Mouse (Mus musculus) intestine, embryonic 16.5 days (tissue): Measurements from ENCODE around the gene Sppl3. TPM values are rescaled to one million over a fixed set of nuclear protein-coding genes. Genes with fewer than 3 reads are reported as not detected.
"Not testable (repeated sequence)": the region's sequence is repeated elsewhere in the genome, so short reads cannot be mapped to it uniquely, and the experiment has no call there.

Source experiments
- ATAC-seq: fragments of 200-750 bp; cut with Nextera tagmentation; 2 replicates; pipeline ENCODE4 v1.8.0; 2017; ENCODE audit warnings: moderate TSS enrichment, moderate library complexity
- H3K27ac ChIP-seq: fragments of 300-500 bp; sonication (generic); 2 replicates; pipeline ENCODE4 v1.5.1; 2014; ENCODE audit warnings: mild to moderate bottlenecking, low read length
- H3K27me3 ChIP-seq: fragments of 300-500 bp; sonication (generic); replicated peaks from 2 replicates; pipeline ENCODE4 v1.6.1; 2014; ENCODE audit warnings: low read length, control low read depth, mixed read lengths; ENCODE audit not compliant: control insufficient read depth, insufficient read depth
- H3K36me3 ChIP-seq: fragments of 300-500 bp; sonication (generic); 2 replicates; pipeline ENCODE4 v1.6.1; 2014; ENCODE audit warnings: low read length, control low read depth; ENCODE audit not compliant: control insufficient read depth, insufficient read depth
- H3K4me1 ChIP-seq: fragments of 300-500 bp; sonication (generic); 2 replicates; pipeline ENCODE4 v1.6.1; 2014; ENCODE audit warnings: low read length, control low read depth, mixed read lengths; ENCODE audit not compliant: control insufficient read depth, insufficient read depth
- H3K4me2 ChIP-seq: fragments of 300-500 bp; sonication (generic); 2 replicates; pipeline ENCODE4 v1.6.1; 2014; ENCODE audit warnings: low read depth, low read length, control low read depth
- H3K4me3 ChIP-seq: fragments of 300-500 bp; sonication (generic); 2 replicates; pipeline ENCODE4 v1.5.1; 2014; ENCODE audit warnings: mild to moderate bottlenecking, low read length
- H3K9ac ChIP-seq: fragments of 300-500 bp; sonication (generic); 2 replicates; pipeline ENCODE4 v1.6.1; 2014; ENCODE audit warnings: low read depth, low read length
- H3K9me3 ChIP-seq: fragments of 300-500 bp; sonication (generic); 2 replicates; pipeline ENCODE4 v1.6.1; 2016; ENCODE audit warnings: low read length, control low read depth; ENCODE audit not compliant: control insufficient read depth
- WGBS: fragments of 180-500 bp; shearing (Covaris S2); extraction: QIAGEN DNeasy Blood & Tissue Kit; methylation state at CpG from one replicate; pipeline ENCODE4 v1.1.7; 2014; 5-methylcytosine and 5-hydroxymethylcytosine counted together
- polyA plus RNA-seq: library from polyadenylated mRNA; unstranded; fragments of >200 nt; fragmentation: Nextera tagmentation; extraction: Ambion mirVana; gene quantifications from 2 replicates; pipeline ENCODE4 v1.2.1, GENCODE M21; 2015

The Sppl3 gene
- polyA plus RNA-seq, 1 experiment from 2014 or later = 8.6 TPM

- Histone ChIP-seq H3K27me3 (no peaks in the 10 kb centered on the region), H3K9ac (no peak within 1 kb of the TSS)
Measured at GRCm38 (mm10) chr5:115098195-115098594, 87.3 kb downstream of the Sppl3 start, which contains the start of gene Gm10401. Gene Gm10401 (minus strand): TSS chr5:115098295.

GRCm38 (mm10) chr5:115099530-115099929 lies 88.6 kb downstream of the Sppl3 start:
- peaks cover 29% of the 10 kb centered on the region for H3K36me3 ChIP-seq
- no peaks in the 10 kb centered on the region for H3K9me3 ChIP-seq
- H3K27me3 ChIP-seq = no peaks in the 10 kb centered on the region
- ATAC-seq = no peak
- no peaks in the 10 kb centered on the region for H3K4me1 ChIP-seq
- H3K9ac ChIP-seq = no peak overlapping the region
- H3K27ac ChIP-seq = no peak overlapping the region
- H3K4me2 ChIP-seq = no peak overlapping the region
- H3K4me3 ChIP-seq = no peak overlapping the region
- WGBS = 82% methylated on average over 5 of the region's 5 CpGs

More at GRCm38 (mm10) chr5:115098195-115098594, 87.3 kb downstream of the Sppl3 start, which contains the start of gene Gm10401:
- Histone ChIP-seq H3K36me3 (peaks cover 29% of the 10 kb centered on the region), H3K27ac (no peak within 1 kb of the TSS), H3K4me2 (no peak within 1 kb of the TSS), H3K4me3 (no peak within 1 kb of the TSS), H3K9me3 (no peaks in the 10 kb centered on the region), H3K4me1 (no peaks in the 10 kb centered on the region)
- 95% methylated on average over 8 of the region's 8 CpGs for WGBS
- no peak for ATAC-seq

GRCm38 (mm10) chr5:115099991-115100390 lies 89.1 kb downstream of the Sppl3 start:
- Histone ChIP-seq H3K27ac (no peak overlapping the region; the same call in 1 of the 2 replicates), H3K4me3 (no peak overlapping the region), H3K4me1 (no peaks in the 10 kb centered on the region), H3K36me3 (peaks cover 27% of the 10 kb centered on the region), H3K9ac (no peak overlapping the region), H3K4me2 (no peak overlapping the region), H3K27me3 (no peaks in the 10 kb centered on the region), H3K9me3 (no peaks in the 10 kb centered on the region)
- WGBS = 87% methylated on average over 9 of the region's 9 CpGs
- no peak for ATAC-seq

GRCm38 (mm10) chr5:115100473-115100872 lies 89.5 kb downstream of the Sppl3 start:
- H3K36me3 ChIP-seq = peaks cover 22% of the 10 kb centered on the region
- no peaks in the 10 kb centered on the region for H3K27me3 ChIP-seq
- 78% methylated on average over 6 of the region's 6 CpGs for WGBS
- H3K9me3 ChIP-seq = no peaks in the 10 kb centered on the region
- no peak overlapping the region for H3K4me2 ChIP-seq
- no peak overlapping the region for H3K9ac ChIP-seq
- peak; percentile 22; the same call in 1 of the 2 replicates for ATAC-seq
- H3K4me1 ChIP-seq = no peaks in the 10 kb centered on the region
- H3K4me3 ChIP-seq = no peak overlapping the region
- H3K27ac ChIP-seq = no peak overlapping the region; the same call in 1 of the 2 replicates

GRCm38 (mm10) chr5:115102231-115102630 lies 91.3 kb downstream of the Sppl3 start:
- Histone ChIP-seq H3K9ac (no peak overlapping the region), H3K27ac (no peak overlapping the region), H3K4me1 (no peaks in the 10 kb centered on the region), H3K9me3 (no peaks in the 10 kb centered on the region), H3K4me2 (no peak overlapping the region), H3K36me3 (peaks cover 11% of the 10 kb centered on the region; the same call in 1 of the 2 replicates), H3K27me3 (no peaks in the 10 kb centered on the region), H3K4me3 (no peak overlapping the region)
- WGBS = 79% methylated on average over 2 of the region's 2 CpGs
- no peak for ATAC-seq

GRCm38 (mm10) chr5:115103253-115103652 lies 92.3 kb downstream of the Sppl3 start:
- WGBS = 96% methylated on average over 23 of the region's 23 CpGs

GRCm38 (mm10) chr5:115111156-115111555 lies 100.2 kb downstream of the Sppl3 start:
- WGBS = 91% methylated on average over 8 of the region's 8 CpGs
- no peak overlapping the region for H3K27ac ChIP-seq
- no peaks in the 10 kb centered on the region for H3K4me1 ChIP-seq
- H3K9me3 ChIP-seq = no peaks in the 10 kb centered on the region
- no peak for ATAC-seq
- H3K4me2 ChIP-seq = no peak overlapping the region
- H3K36me3 ChIP-seq = peaks cover 13% of the 10 kb centered on the region; the same call in 1 of the 2 replicates
- no peaks in the 10 kb centered on the region for H3K27me3 ChIP-seq
- H3K4me3 ChIP-seq = no peak overlapping the region
- no peak overlapping the region for H3K9ac ChIP-seq

More at GRCm38 (mm10) chr5:115103253-115103652, 92.3 kb downstream of the Sppl3 start:
- not testable (repeated sequence) for H3K9ac ChIP-seq, ATAC-seq, H3K36me3 ChIP-seq, H3K4me2 ChIP-seq, H3K27me3 ChIP-seq, H3K4me3 ChIP-seq, H3K9me3 ChIP-seq, H3K4me1 ChIP-seq, H3K27ac ChIP-seq

- Histone ChIP-seq H3K4me3 (no peak overlapping the region), H3K27me3 (no peaks in the 10 kb centered on the region)
Measured at GRCm38 (mm10) chr5:115113244-115113643, 102.3 kb downstream of the Sppl3 start.

GRCm38 (mm10) chr5:115114501-115114900 lies 103.6 kb downstream of the Sppl3 start:
- H3K4me3 ChIP-seq = no peak overlapping the region
- no peak overlapping the region for H3K4me2 ChIP-seq
- peak overlapping the region; percentile 67 for H3K27ac ChIP-seq
- no peaks in the 10 kb centered on the region for H3K9me3 ChIP-seq
- peaks cover 7% of the 10 kb centered on the region; the same call in 1 of the 2 replicates for H3K4me1 ChIP-seq
- no peaks in the 10 kb centered on the region for H3K27me3 ChIP-seq
- H3K9ac ChIP-seq = no peak overlapping the region
- ATAC-seq = peak; percentile 51
- WGBS = 68% methylated on average over 8 of the region's 8 CpGs
- H3K36me3 ChIP-seq = peaks cover 21% of the 10 kb centered on the region

More at GRCm38 (mm10) chr5:115113244-115113643, 102.3 kb downstream of the Sppl3 start:
- H3K4me2 ChIP-seq = no peak overlapping the region
- H3K9ac ChIP-seq = no peak overlapping the region
- no peak for ATAC-seq
- H3K27ac ChIP-seq = no peak overlapping the region
- H3K9me3 ChIP-seq = no peaks in the 10 kb centered on the region
- peaks cover 6% of the 10 kb centered on the region; the same call in 1 of the 2 replicates for H3K4me1 ChIP-seq
- WGBS = 96% methylated on average over 12 of the region's 12 CpGs
- peaks cover 21% of the 10 kb centered on the region for H3K36me3 ChIP-seq

GRCm38 (mm10) chr5:115116426-115116825 lies 105.5 kb downstream of the Sppl3 start:
- Histone ChIP-seq H3K9me3 (no peaks in the 10 kb centered on the region), H3K27me3 (no peaks in the 10 kb centered on the region), H3K4me1 (peaks cover 9% of the 10 kb centered on the region; the same call in 1 of the 2 replicates), H3K9ac (no peak overlapping the region), H3K4me2 (no peak overlapping the region), H3K4me3 (no peak overlapping the region), H3K36me3 (peaks cover 17% of the 10 kb centered on the region), H3K27ac (no peak overlapping the region)
- 88% methylated on average over 3 of the region's 3 CpGs for WGBS
- ATAC-seq = no peak
